Mouse (Mus musculus): Measurements from ENCODE around the gene Rpl3. TPM values are rescaled to one million over a fixed set of nuclear protein-coding genes. Genes with fewer than 3 reads are reported as not detected.

Gene Rpl3
- polyA plus RNA-seq, 2 experiments = 765 to 774 TPM

GRCm38 (mm10) chr15:80083740-80084139 lies 7.9 kb downstream of the Rpl3 start:
- no peak for TF ChIP-seq CTCF (IDR thresholded peaks at IDR 0.05; ENCODE audit: low read depth)
- no peak for TF ChIP-seq EP300 (IDR thresholded peaks at IDR 0.05; ENCODE audit: low read depth)
- under 1% methylated on average over 12 of the region's 12 CpGs for WGBS (ENCODE audit: insufficient replicate concordance)
- Histone ChIP-seq H3K36me3 (replicated peaks; ENCODE audit: control insufficient read depth, insufficient read depth, low read depth) (peaks cover 38% of the 10 kb centered on the region), H3K27me3 (ENCODE audit: control insufficient read depth, insufficient read depth, low read length) (no peaks in the 10 kb centered on the region), H3K9ac (replicated peaks) (peak overlapping the region; percentile 68), H3K4me1 (replicated peaks; ENCODE audit: control insufficient read depth in 2 of 2, insufficient read depth in 2 of 2, low read length in 1 of 2) (peaks cover 28 to 37% of the 10 kb centered on the region in 2 experiments), H3K4me3 (ENCODE audit: insufficient read depth in 1 of 2, low read depth in 2 of 2, low read length in 2 of 2) (peak overlapping the region; percentile 86 to 95), H3K9me3 (ENCODE audit: control insufficient read depth, low read length) (peaks cover 4% of the 10 kb centered on the region), H3K27ac (peak overlapping the region; percentile 93), H3K4me2 (ENCODE audit: low read depth) (peak overlapping the region; percentile 97)
- ATAC-seq (ENCODE audit: insufficient read depth) = no peak
- no peak for DNase-seq (ENCODE audit: low read depth in 3 of 3, low spot score in 3 of 3)

- under 1% methylated on average over 30 of the region's 30 CpGs for WGBS (ENCODE audit: insufficient replicate concordance)
Observed at GRCm38 (mm10) chr15:80083276-80083731, 8.4 kb downstream of the Rpl3 start.

DNA sequence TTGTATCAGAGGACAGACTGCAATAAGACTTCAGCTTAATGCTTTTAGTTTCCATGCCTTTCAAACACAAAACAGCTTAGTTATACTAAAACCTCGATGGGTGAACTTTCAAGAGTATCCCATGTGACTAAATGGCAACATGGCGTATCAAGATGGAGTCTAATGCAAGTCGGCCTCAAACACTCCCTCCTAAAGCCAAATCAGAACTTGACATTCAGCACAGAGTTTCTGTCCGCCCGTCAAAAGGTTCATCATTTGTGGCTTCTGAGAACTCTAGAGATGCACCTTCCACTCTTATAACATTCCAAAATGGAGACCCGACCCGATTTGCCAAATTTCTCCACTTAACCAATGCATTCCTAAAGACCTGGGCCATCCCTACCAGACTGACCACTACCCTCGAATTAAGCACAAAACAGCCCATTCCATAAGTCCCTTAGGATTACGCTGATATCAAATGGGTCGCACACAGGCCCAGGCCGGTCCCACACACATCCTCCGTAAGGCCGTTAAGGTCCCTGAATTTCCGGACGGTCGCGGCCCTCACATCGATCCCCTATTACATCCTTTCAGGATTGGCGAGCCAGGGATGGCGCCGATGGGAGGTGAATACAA lies 8.9 kb downstream of the Rpl3 start:
- H3K4me3 ChIP-seq (ENCODE audit: insufficient read depth in 1 of 2, low read depth in 2 of 2, low read length in 2 of 2) = peak overlapping the region; percentile 92 to 95
- H3K4me2 ChIP-seq (ENCODE audit: low read depth) = peak overlapping the region; percentile 97
- peaks cover 48% of the 10 kb centered on the region for H3K36me3 ChIP-seq (replicated peaks; ENCODE audit: control insufficient read depth, insufficient read depth, low read depth)
- H3K27ac ChIP-seq = peak overlapping the region; percentile 86
- DNase-seq (ENCODE audit: low read depth in 3 of 3, low spot score in 3 of 3) = peak in 1 of 3 experiments; percentile 45
- ATAC-seq (ENCODE audit: insufficient read depth) = no peak
- no peak for TF ChIP-seq CTCF (IDR thresholded peaks at IDR 0.05; ENCODE audit: low read depth)
- TF ChIP-seq EP300 (IDR thresholded peaks at IDR 0.05; ENCODE audit: low read depth) = no peak
- no peaks in the 10 kb centered on the region for H3K27me3 ChIP-seq (ENCODE audit: control insufficient read depth, insufficient read depth, low read length)
- peaks cover 4% of the 10 kb centered on the region for H3K9me3 ChIP-seq (ENCODE audit: control insufficient read depth, low read length)
- peaks cover 22 to 29% of the 10 kb centered on the region in 2 experiments for H3K4me1 ChIP-seq (replicated peaks; ENCODE audit: control insufficient read depth in 2 of 2, insufficient read depth in 2 of 2, low read length in 1 of 2)
- H3K9ac ChIP-seq (replicated peaks) = peak overlapping the region; percentile 97
- under 1% methylated on average over 21 of the region's 21 CpGs for WGBS (ENCODE audit: insufficient replicate concordance)

More at GRCm38 (mm10) chr15:80083276-80083731, 8.4 kb downstream of the Rpl3 start:
- Histone ChIP-seq H3K36me3 (replicated peaks; ENCODE audit: control insufficient read depth, insufficient read depth, low read depth) (peaks cover 43% of the 10 kb centered on the region), H3K9ac (replicated peaks) (peak overlapping the region; percentile 97), H3K9me3 (ENCODE audit: control insufficient read depth, low read length) (peaks cover 4% of the 10 kb centered on the region), H3K27me3 (ENCODE audit: control insufficient read depth, insufficient read depth, low read length) (no peaks in the 10 kb centered on the region), H3K4me1 (replicated peaks; ENCODE audit: control insufficient read depth in 2 of 2, insufficient read depth in 2 of 2, low read length in 1 of 2) (peaks cover 25 to 33% of the 10 kb centered on the region in 2 experiments), H3K4me2 (ENCODE audit: low read depth) (peak overlapping the region; percentile 97), H3K27ac (peak overlapping the region; percentile 93), H3K4me3 (ENCODE audit: insufficient read depth in 1 of 2, low read depth in 2 of 2, low read length in 2 of 2) (peak overlapping the region; percentile 92 to 95)
- TF ChIP-seq EP300 (IDR thresholded peaks at IDR 0.05; ENCODE audit: low read depth) (peak; percentile 76), CTCF (IDR thresholded peaks at IDR 0.05; ENCODE audit: low read depth) (peak; percentile 61)
- peak; percentile 98 to 99 (median 99) for DNase-seq (ENCODE audit: low read depth in 3 of 3, low spot score in 3 of 3)
- ATAC-seq (ENCODE audit: insufficient read depth) = peak; percentile 85

GRCm38 (mm10) chr15:80081801-80082546 lies 9.7 kb downstream of the Rpl3 start:
- DNase-seq (ENCODE audit: low read depth in 3 of 3, low spot score in 3 of 3) (no peak), ATAC-seq (ENCODE audit: insufficient read depth) (no peak)
- Histone ChIP-seq H3K4me1 (replicated peaks; ENCODE audit: control insufficient read depth in 2 of 2, insufficient read depth in 2 of 2, low read length in 1 of 2) (peaks cover 14 to 21% of the 10 kb centered on the region in 2 experiments), H3K36me3 (replicated peaks; ENCODE audit: control insufficient read depth, insufficient read depth, low read depth) (peaks cover 56% of the 10 kb centered on the region), H3K27me3 (ENCODE audit: control insufficient read depth, insufficient read depth, low read length) (no peaks in the 10 kb centered on the region), H3K4me3 (ENCODE audit: insufficient read depth in 1 of 2, low read depth in 2 of 2, low read length in 2 of 2) (peak overlapping the region; percentile 92 to 95), H3K4me2 (ENCODE audit: low read depth) (peak overlapping the region; percentile 97), H3K9ac (replicated peaks) (peak overlapping the region; percentile 97), H3K9me3 (ENCODE audit: control insufficient read depth, low read length) (peaks cover 4% of the 10 kb centered on the region), H3K27ac (peak overlapping the region; percentile 86)
- TF ChIP-seq EP300 (IDR thresholded peaks at IDR 0.05; ENCODE audit: low read depth) (no peak), CTCF (IDR thresholded peaks at IDR 0.05; ENCODE audit: low read depth) (no peak)
- 4% methylated on average over 11 of the region's 11 CpGs for WGBS (ENCODE audit: insufficient replicate concordance)
